Mouse (Mus musculus) CH12.LX (cell line): ENCODE measurements at regions not wholly inside any gene's neighbourhood (a gene's known extent, or its start where the extent isn't known, plus 50 kb on each side); places are given as distances from the start of the nearest gene placed in this dataset.

Source experiments
- DNase-seq: peaks from one replicate; pipeline ENCODE4 v3.0.0-alpha.2; 2013; ENCODE audit errors: extremely low read depth
- H3K27ac ChIP-seq: 2 replicates; pipeline ENCODE4 v1.5.1; 2012; ENCODE audit warnings: low read depth, mild to moderate bottlenecking, control low read depth, moderate library complexity; ENCODE audit not compliant: insufficient read depth
- H3K27me3 ChIP-seq: replicated peaks from 2 replicates; pipeline ENCODE3; 2012; ENCODE audit warnings: inconsistent platforms
- H3K36me3 ChIP-seq, 2 experiments: replicated peaks in 1 of 2; 2 replicates each; pipeline versions ENCODE3 to v1.6.1; 2012; ENCODE audit warnings: inconsistent platforms in 1 of 2, low read length in 1 of 2, mild to moderate bottlenecking in 1 of 2, mixed read lengths in 1 of 2, moderate library complexity in 1 of 2; ENCODE audit not compliant: control insufficient read depth in 1 of 2, insufficient read depth in 1 of 2
- H3K4me1 ChIP-seq, 2 experiments: 2 replicates each; pipeline ENCODE4 v1.6.1; 2012; ENCODE audit warnings: inconsistent platforms in 1 of 2, moderate library complexity in 1 of 2; ENCODE audit not compliant: insufficient read depth in 2 of 2, control insufficient read depth in 1 of 2
- H3K4me2 ChIP-seq: 2 replicates; pipeline ENCODE4 v1.6.1; 2012; ENCODE audit warnings: low read depth, mild to moderate bottlenecking, control low read depth; ENCODE audit not compliant: poor library complexity, insufficient read depth, severe bottlenecking
- H3K4me3 ChIP-seq, 3 experiments: fragments of 150-350 bp in 1 of 3; sonication (generic) in 1 of 3; replicated peaks in 1 of 3; 2 replicates each; pipeline versions ENCODE3 to v1.5.1; 2011 to 2012; ENCODE audit warnings: low read depth in 2 of 3, low read length in 2 of 3, mild to moderate bottlenecking in 2 of 3, moderate library complexity in 2 of 3, control low read depth in 1 of 3, improper control_type of control experiment in 1 of 3, inconsistent platforms in 1 of 3, mixed read lengths in 1 of 3; ENCODE audit not compliant: poor library complexity in 1 of 3
- H3K79me2 ChIP-seq: replicated peaks from 2 replicates; pipeline ENCODE4 v1.6.1; 2012; ENCODE audit warnings: mild to moderate bottlenecking, moderate library complexity; ENCODE audit not compliant: control insufficient read depth, poor library complexity, insufficient read depth, severe bottlenecking; ENCODE audit errors: extremely low read depth
- H3K9ac ChIP-seq: 2 replicates; pipeline ENCODE4 v1.6.1; 2012; ENCODE audit warnings: low read depth, mild to moderate bottlenecking, control low read depth, moderate library complexity; ENCODE audit not compliant: insufficient read depth
- H3K9me3 ChIP-seq: replicated peaks from 2 replicates; pipeline ENCODE3; 2012; ENCODE audit warnings: low read length, inconsistent platforms, mixed read lengths
- BHLHE40 ChIP-seq: IDR thresholded peaks from 2 replicates; pipeline ENCODE4 v1.6.1; 2011; ENCODE audit warnings: mild to moderate bottlenecking, low read depth, low read length, improper control_type of control experiment
- CHD1 ChIP-seq: IDR thresholded peaks from 2 replicates; pipeline ENCODE4 v1.6.1; 2012; ENCODE audit warnings: low read depth, low read length, improper control_type of control experiment, inconsistent platforms
- CHD2 ChIP-seq: IDR thresholded peaks from 2 replicates; pipeline ENCODE4 v1.6.1; 2011; ENCODE audit warnings: low read length, improper control_type of control experiment
- CTCF ChIP-seq, 2 experiments: IDR thresholded peaks in 1 of 2; conservative IDR thresholded peaks in 1 of 2; 2 replicates each; pipeline ENCODE4 v1.5.1; 2011 to 2012; ENCODE audit warnings: low read depth in 2 of 2, low read length in 2 of 2, improper control_type of control experiment in 1 of 2, inconsistent platforms in 1 of 2, mild to moderate bottlenecking in 1 of 2, moderate library complexity in 1 of 2
- E2F4 ChIP-seq: IDR thresholded peaks from 2 replicates; pipeline ENCODE4 v1.6.1; 2011; ENCODE audit warnings: low read depth, low read length, improper control_type of control experiment; ENCODE audit not compliant: insufficient replicate concordance
- ELF1 ChIP-seq: IDR thresholded peaks from 2 replicates; pipeline ENCODE4 v1.6.1; 2014; ENCODE audit warnings: low read depth, mild to moderate bottlenecking, inconsistent platforms, low read length, improper control_type of control experiment
- EP300 ChIP-seq: IDR thresholded peaks from 2 replicates; pipeline ENCODE4 v1.6.1; 2011; ENCODE audit warnings: low read length, improper control_type of control experiment
- ETS1 ChIP-seq: conservative IDR thresholded peaks from 2 replicates; pipeline ENCODE4 v1.6.1; 2012; ENCODE audit warnings: low read depth, mild to moderate bottlenecking, inconsistent platforms, low read length, improper control_type of control experiment, moderate library complexity
- GABPA ChIP-seq: IDR thresholded peaks from 2 replicates; pipeline ENCODE4 v1.6.1; 2012; ENCODE audit warnings: low read depth, low read length, improper control_type of control experiment, inconsistent platforms; ENCODE audit not compliant: insufficient replicate concordance
- JUN ChIP-seq: IDR thresholded peaks from 2 replicates; pipeline ENCODE4 v1.6.1; 2011; ENCODE audit warnings: low read depth, mild to moderate bottlenecking, low read length, improper control_type of control experiment, moderate library complexity; ENCODE audit not compliant: insufficient read depth
- JUND ChIP-seq: conservative IDR thresholded peaks from 2 replicates; pipeline ENCODE4 v1.6.1; 2011; ENCODE audit warnings: low read depth, low read length, improper control_type of control experiment
- KAT2A ChIP-seq: IDR thresholded peaks from 2 replicates; pipeline ENCODE4 v1.6.1; 2012; ENCODE audit warnings: low read length, improper control_type of control experiment, inconsistent platforms; ENCODE audit not compliant: insufficient replicate concordance
- MAFK ChIP-seq: IDR thresholded peaks from 2 replicates; pipeline ENCODE4 v1.6.1; 2011; ENCODE audit warnings: low read length, improper control_type of control experiment; ENCODE audit not compliant: insufficient replicate concordance
- MAX ChIP-seq: IDR thresholded peaks from 2 replicates; pipeline ENCODE4 v1.6.1; 2011; ENCODE audit warnings: low read length, improper control_type of control experiment
- MAZ ChIP-seq: IDR thresholded peaks from 2 replicates; pipeline ENCODE4 v1.6.1; 2012; ENCODE audit warnings: low read depth, mild to moderate bottlenecking, inconsistent platforms, low read length, improper control_type of control experiment, moderate library complexity
- MEF2A ChIP-seq: IDR thresholded peaks from 2 replicates; pipeline ENCODE4 v1.6.1; 2014; ENCODE audit warnings: low read depth, mild to moderate bottlenecking, inconsistent platforms, low read length, improper control_type of control experiment, borderline replicate concordance
- MXI1 ChIP-seq: IDR thresholded peaks from 2 replicates; pipeline ENCODE4 v1.6.1; 2011; ENCODE audit warnings: mild to moderate bottlenecking, low read depth, low read length, improper control_type of control experiment
- MYC ChIP-seq: IDR thresholded peaks from 2 replicates; pipeline ENCODE4 v1.6.1; 2011; ENCODE audit warnings: low read depth, mild to moderate bottlenecking, improper control_type of control experiment, low read length
- NELFE ChIP-seq: IDR thresholded peaks from 2 replicates; pipeline ENCODE4 v1.6.1; 2011; ENCODE audit warnings: low read depth, low read length, improper control_type of control experiment
- PAX5 ChIP-seq: IDR thresholded peaks from 2 replicates; pipeline ENCODE4 v1.6.1; 2012; ENCODE audit warnings: low read length, inconsistent platforms, mixed read lengths
- POLR2A ChIP-seq: IDR thresholded peaks from 2 replicates; pipeline ENCODE4 v1.6.1; 2011; ENCODE audit warnings: low read depth, mild to moderate bottlenecking, improper control_type of control experiment, low read length
- RAD21 ChIP-seq: IDR thresholded peaks from 2 replicates; pipeline ENCODE4 v1.6.1; 2011; ENCODE audit warnings: low read depth, mild to moderate bottlenecking, low read length, improper control_type of control experiment, moderate library complexity
- RCOR1 ChIP-seq: conservative IDR thresholded peaks from 2 replicates; pipeline ENCODE4 v1.6.1; 2012; ENCODE audit warnings: low read depth, mild to moderate bottlenecking, inconsistent platforms, low read length, improper control_type of control experiment
- TBP ChIP-seq: conservative IDR thresholded peaks from 2 replicates; pipeline ENCODE4 v1.6.1; 2011; ENCODE audit warnings: low read depth, low read length, improper control_type of control experiment
- TCF12 ChIP-seq: IDR thresholded peaks from 2 replicates; pipeline ENCODE4 v1.6.1; 2014; ENCODE audit warnings: low read depth, mild to moderate bottlenecking, inconsistent platforms, low read length, improper control_type of control experiment
- UBTF ChIP-seq: IDR thresholded peaks from 2 replicates; pipeline ENCODE4 v1.6.1; 2012; ENCODE audit warnings: low read depth, mild to moderate bottlenecking, inconsistent platforms, low read length, improper control_type of control experiment, moderate library complexity
- USF1 ChIP-seq: IDR thresholded peaks from 2 replicates; pipeline ENCODE4 v1.6.1; 2014; ENCODE audit warnings: low read depth, mild to moderate bottlenecking, inconsistent platforms, low read length, improper control_type of control experiment
- USF2 ChIP-seq: conservative IDR thresholded peaks from 2 replicates; pipeline ENCODE4 v1.6.1; 2011; ENCODE audit warnings: low read depth, low read length, improper control_type of control experiment
- ZKSCAN1 ChIP-seq: IDR thresholded peaks from 2 replicates; pipeline ENCODE4 v1.6.1; 2012; ENCODE audit warnings: low read depth, inconsistent platforms, low read length, improper control_type of control experiment, borderline replicate concordance
- ZNF384 ChIP-seq: IDR thresholded peaks from 2 replicates; pipeline ENCODE4 v1.6.1; 2012; ENCODE audit warnings: low read depth, low read length, improper control_type of control experiment, inconsistent platforms
- dilution Hi-C: fragments of 300-500 bp; cut with MboI; formaldehyde crosslinking; loops from 2 replicates; pipeline ENCODE4 v1.14.3; 2020; ENCODE audit warnings: low sequenced_read_pairs; ENCODE audit not compliant: extremely low pct_unique_long_range_greater_than_20kb, extremely low pct_ligation_motif_present
- in situ Hi-C: fragments of 300-500 bp; cut with MboI; formaldehyde crosslinking; loops from 3 replicates; pipeline ENCODE4 v1.14.3; 2019; ENCODE audit warnings: low sequenced_read_pairs, low pct_ligation_motif_present, low pct_unique_long_range_greater_than_20kb, mixed read lengths

- in situ Hi-C loops: no loop called here
Observed at GRCm38 (mm10) chr2:148510008-148510681, 66.8 kb upstream of the Cd93 start.

GRCm38 (mm10) chr2:148509357-148509756, 66.0 kb upstream of the Cd93 start:
- Histone ChIP-seq H3K27ac (no peak overlapping the region), H3K9ac (no peak overlapping the region), H3K9me3 (no peaks in the 10 kb centered on the region), H3K79me2 (no peaks in the 10 kb centered on the region), H3K4me3 (no peak overlapping the region), H3K27me3 (no peaks in the 10 kb centered on the region), H3K4me1 (no peaks in the 10 kb centered on the region), H3K36me3 (no peaks in the 10 kb centered on the region), H3K4me2 (no peak overlapping the region)
- no peak for TF ChIP-seq BHLHE40
- TF ChIP-seq MAZ: no peak
- TF ChIP-seq RCOR1: no peak
- no peak for TF ChIP-seq MAFK
- TF ChIP-seq KAT2A: no peak
- no peak for TF ChIP-seq ETS1
- TF ChIP-seq JUND: no peak
- no peak for TF ChIP-seq MYC
- no peak for TF ChIP-seq CHD1
- no peak for TF ChIP-seq ZNF384
- no peak for TF ChIP-seq USF1
- TF ChIP-seq ELF1: no peak
- no peak for TF ChIP-seq CHD2
- TF ChIP-seq RAD21: no peak
- no peak for TF ChIP-seq MXI1
- in situ Hi-C loops (no loop called here), dilution Hi-C loops (no loop called here)
- no peak for DNase-seq

More at GRCm38 (mm10) chr2:148510008-148510681, 66.8 kb upstream of the Cd93 start:
- dilution Hi-C loops: no loop called here
- Histone ChIP-seq H3K4me3 (no peak overlapping the region), H3K27me3 (no peaks in the 10 kb centered on the region), H3K79me2 (no peaks in the 10 kb centered on the region), H3K27ac (no peak overlapping the region), H3K4me1 (no peaks in the 10 kb centered on the region), H3K9ac (no peak overlapping the region), H3K36me3 (no peaks in the 10 kb centered on the region), H3K4me2 (no peak overlapping the region), H3K9me3 (no peaks in the 10 kb centered on the region)
- no peak for TF ChIP-seq TBP
- TF ChIP-seq GABPA: no peak
- no peak for TF ChIP-seq POLR2A
- TF ChIP-seq MAZ: no peak
- no peak for TF ChIP-seq TCF12
- no peak for TF ChIP-seq ZKSCAN1
- TF ChIP-seq USF2: no peak
- TF ChIP-seq EP300: no peak
- no peak for TF ChIP-seq JUN
- no peak for TF ChIP-seq ZNF384
- no peak for TF ChIP-seq MYC
- no peak for TF ChIP-seq UBTF
- no peak for TF ChIP-seq PAX5
- TF ChIP-seq NELFE: no peak
- no peak for TF ChIP-seq CTCF (conservative IDR thresholded peaks at IDR 0.05 in 1 of 2, IDR thresholded peaks at IDR 0.05 in 1 of 2; ENCODE audit: low read depth in 2 of 2, low read length in 2 of 2)
- TF ChIP-seq MAX: no peak
- TF ChIP-seq ETS1: no peak
- TF ChIP-seq MEF2A: no peak
- TF ChIP-seq E2F4: no peak
- no peak for DNase-seq
